Mouse (Mus musculus) cerebellum, postnatal 25 days (tissue): ENCODE results near the gene Mapk13.
"Not testable (repeated sequence)": the region's sequence is repeated elsewhere in the genome, so short reads cannot be mapped to it uniquely, and the experiment has no call there.

ENCODE experiments used
- DNase-seq, 2 experiments: peaks; one replicate each; pipeline ENCODE4 v3.0.0; 2021; ENCODE audit warnings: mixed read lengths in 2 of 2

Gene Mapk13

DNA sequence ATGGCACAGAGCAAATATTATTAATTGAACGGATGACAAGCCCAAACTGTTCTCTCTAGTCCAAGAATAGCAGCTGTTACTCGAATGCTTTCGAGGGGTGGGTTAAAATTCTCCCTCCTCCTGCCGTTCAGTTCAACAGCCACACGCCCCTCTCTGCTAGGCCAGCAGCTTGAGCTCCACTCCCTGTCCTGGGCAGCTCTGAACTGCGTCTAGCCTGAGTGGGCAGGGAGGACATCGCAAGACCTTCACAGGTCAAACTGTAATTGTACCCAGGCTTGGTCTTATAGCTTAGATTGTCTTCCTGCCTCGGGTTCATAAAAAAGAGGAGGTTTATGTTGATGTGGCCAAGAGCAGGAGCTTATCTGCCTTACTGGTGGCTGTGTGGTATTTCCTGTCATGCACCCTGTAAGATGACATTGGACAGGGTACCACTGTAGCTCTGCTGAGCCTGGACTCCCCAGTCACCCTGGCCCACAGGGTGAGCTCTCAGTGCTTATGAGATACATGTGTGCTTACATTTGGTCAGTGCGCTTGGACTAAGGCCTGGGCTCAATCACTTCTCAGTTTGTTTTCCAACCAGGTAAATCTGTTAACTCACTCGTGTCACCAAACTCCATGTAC lies 46.4 kb downstream of the Mapk13 start:
- no peak for DNase-seq

DNA sequence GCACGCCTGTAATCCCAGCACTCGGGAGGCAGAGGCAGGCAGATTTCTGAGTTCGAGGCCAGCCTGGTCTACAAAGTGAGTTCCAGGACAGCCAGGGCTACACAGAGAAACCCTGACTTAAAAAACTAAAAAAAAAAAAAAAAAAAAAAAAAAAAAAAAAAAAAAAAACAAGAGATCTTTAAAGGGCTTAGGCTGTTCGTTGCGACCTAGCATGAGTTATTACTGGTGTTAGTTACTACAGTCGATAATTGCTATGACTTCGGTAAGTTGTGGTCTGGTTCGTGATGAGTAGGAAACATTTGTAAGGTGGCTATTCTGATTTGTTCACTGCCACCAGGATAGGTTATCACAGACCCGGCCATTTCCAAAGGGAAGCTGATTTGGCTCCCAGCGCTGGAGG lies 47.2 kb downstream of the Mapk13 start:
- not testable (repeated sequence) for DNase-seq

GRCm38 (mm10) chr17:28816875-28817811 lies 48.0 kb downstream of the Mapk13 start:
- no peak for DNase-seq

GRCm38 (mm10) chr17:28820189-28820588 lies 51.1 kb downstream of the Mapk13 start:
- DNase-seq = no peak

DNA sequence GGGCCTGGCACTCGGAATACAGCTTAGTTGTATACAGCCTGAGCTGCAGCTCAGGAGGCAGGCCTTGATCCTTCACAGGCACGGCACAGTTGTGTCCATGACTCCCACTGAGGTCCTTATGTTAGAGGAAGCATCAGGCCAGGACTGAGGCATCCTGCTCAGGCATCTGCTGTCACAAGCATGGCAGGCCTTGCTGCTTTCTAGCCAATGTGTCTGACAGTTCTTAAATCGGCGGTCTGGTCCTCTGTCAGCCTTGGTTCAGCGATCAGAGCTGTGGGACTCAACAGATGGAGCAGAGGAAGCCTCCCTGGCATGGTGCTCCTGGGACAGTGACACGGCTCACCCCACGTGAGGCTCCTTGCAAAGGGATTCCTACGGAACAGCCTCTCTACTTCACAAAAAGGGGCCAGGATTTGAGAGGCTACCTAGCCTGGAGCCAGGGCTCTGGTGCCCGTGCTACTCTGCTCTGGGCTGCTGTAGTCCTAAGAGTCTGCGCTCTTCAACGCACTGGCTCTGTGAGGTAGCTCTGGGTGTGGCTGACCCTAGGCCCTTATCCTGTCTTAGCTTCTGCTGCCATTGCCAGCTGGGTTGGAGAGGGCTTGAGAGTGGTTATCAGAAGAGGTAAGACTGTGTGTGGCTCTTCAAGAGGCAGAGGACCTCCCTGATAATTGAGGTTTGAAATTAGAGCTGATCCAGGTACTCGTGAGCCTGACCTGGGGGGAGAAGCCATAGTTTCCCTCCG lies 54.1 kb downstream of the Mapk13 start:
- DNase-seq = peak; percentile 87 to 88

DNA sequence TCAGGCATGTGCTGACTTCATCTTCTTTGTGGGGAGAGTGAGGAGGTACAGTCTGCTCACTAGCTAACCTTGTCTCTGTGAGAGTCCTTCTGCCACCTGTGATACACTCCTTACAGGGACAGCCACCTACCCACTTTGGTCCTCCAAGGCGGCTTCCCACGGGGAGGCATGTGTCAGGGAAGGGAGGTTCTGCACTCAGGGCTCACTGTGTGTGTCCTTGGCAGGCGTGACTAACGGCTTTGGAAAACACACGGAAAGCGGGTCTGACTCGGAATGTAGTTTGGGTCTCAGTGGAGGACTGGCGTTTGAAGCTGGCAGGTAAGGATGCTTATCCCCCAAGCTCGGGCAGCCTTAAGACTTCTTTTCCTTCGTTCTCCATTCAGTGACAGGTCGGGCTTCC lies 54.7 kb downstream of the Mapk13 start:
- peak in 1 of 2 experiments; percentile 23 for DNase-seq

- DNase-seq = no peak
Measured at GRCm38 (mm10) chr17:28824896-28825295, 55.8 kb downstream of the Mapk13 start.

- peak in 1 of 2 experiments; percentile 30 for DNase-seq
Measured at GRCm38 (mm10) chr17:28825359-28826041, 56.4 kb downstream of the Mapk13 start.

DNA sequence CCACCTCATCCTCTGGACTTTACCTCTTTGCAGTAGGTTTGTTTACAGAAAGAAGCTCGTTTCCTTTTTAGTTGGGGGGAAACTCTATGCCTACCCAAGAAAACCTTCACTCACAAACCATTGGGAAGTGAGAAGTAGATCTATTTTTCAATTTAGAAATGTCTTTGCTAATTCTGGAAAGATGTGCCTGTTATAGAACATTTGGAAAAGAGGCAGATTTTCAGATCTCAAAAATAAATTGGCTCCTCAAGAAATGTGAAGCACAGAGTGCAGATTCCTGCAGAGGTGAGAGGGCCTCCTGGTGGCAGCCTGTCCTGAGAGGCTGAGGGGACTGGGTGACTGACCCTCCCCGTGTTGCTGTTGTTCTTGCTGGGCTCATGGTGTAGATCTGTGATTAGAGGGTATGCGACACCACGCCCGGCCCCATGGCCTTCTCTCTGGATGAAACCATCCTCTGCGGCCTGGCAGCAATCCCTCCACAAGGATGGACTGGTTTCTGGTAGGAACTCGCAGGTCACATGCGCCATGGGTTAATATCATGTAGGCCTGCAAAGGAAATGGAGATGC lies 58.7 kb downstream of the Mapk13 start:
- no peak for DNase-seq

- DNase-seq = no peak
Measured at GRCm38 (mm10) chr17:28829120-28829519, 60.0 kb downstream of the Mapk13 start.
